Mouse (Mus musculus) frontal cortex, postnatal 36 days (tissue): Measurements from ENCODE around the gene Eid2.
"Not testable (repeated sequence)": the region's sequence is repeated elsewhere in the genome, so short reads cannot be mapped to it uniquely, and the experiment has no call there.

Source experiments
- DNase-seq, 2 experiments: peaks; one replicate each; pipeline ENCODE4 v3.0.0; 2022; ENCODE audit warnings: low spot score in 2 of 2

Gene Eid2

GRCm38 (mm10) chr7:28267129-28268041 lies at the start of gene Eid2:
Gene Eid2, plus strand, starts transcription at chr7:28267881.
- peak; percentile 92 to 94 for DNase-seq

DNA sequence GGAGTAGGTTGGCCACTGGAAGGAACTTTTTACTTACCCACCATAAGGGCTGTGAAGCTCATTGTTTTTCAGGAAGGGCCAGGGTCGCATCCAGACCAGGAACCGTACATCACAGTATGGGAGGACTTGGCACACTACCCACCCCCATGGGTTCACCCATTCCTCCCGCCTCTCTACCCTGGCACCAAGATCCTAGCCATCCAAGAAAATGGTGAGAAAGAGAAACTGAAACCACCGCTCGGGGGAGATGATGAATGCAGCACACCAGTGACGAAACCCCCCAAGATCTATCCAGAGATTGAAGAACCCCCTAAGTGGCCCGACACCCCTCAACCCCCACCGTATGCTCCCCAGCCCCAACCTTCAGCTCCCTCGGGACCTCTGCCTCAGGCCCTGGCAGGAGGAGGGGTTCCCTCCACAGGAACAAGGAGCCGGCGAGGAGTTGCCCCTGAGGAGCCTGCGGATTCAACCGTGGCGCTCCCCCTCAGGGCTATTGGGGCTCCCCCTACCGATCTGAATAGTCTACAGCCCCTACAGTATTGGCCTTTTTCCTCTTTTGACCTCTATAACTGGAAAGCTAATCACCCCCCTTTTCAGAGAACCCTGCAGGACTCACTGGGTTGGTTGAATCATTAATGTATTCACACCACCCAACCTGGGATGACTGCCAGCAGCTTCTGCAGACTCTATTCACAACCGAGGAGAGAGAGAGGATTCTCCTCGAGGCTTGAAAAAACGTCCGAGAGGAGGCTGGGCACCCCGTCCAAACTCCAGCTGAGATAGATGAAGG lies 48.5 kb upstream of the Eid2 start:
- DNase-seq = peak; percentile 51 to 66

GRCm38 (mm10) chr7:28226836-28227235 lies 40.8 kb upstream of the Eid2 start:
- DNase-seq = not testable (repeated sequence)

- not testable (repeated sequence) for DNase-seq
Measured at GRCm38 (mm10) chr7:28227421-28227820, 40.3 kb upstream of the Eid2 start.

GRCm38 (mm10) chr7:28243943-28244342 lies 23.7 kb upstream of the Eid2 start:
- not testable (repeated sequence) for DNase-seq

DNA sequence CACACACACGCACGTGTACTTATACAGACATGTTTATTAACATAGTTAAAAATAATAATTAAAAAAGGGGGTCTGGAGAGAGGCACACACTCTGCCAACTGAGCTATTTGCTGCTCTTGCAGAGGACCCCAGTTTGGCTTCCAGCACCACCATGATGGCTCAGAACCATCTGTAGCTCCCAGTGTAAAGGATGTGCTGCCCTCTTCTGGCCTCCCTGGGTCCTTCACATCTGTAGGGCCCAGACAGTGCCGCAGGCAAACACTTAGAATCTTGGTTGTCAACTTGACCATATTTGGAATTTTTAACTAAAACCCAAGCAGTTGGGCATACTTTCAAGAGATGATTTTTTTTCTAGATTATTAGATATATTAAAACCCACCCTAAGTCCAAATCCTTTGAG lies 18.7 kb upstream of the Eid2 start:
- no peak for DNase-seq

GRCm38 (mm10) chr7:28251976-28252375 lies 15.7 kb upstream of the Eid2 start:
- DNase-seq = no peak

DNA sequence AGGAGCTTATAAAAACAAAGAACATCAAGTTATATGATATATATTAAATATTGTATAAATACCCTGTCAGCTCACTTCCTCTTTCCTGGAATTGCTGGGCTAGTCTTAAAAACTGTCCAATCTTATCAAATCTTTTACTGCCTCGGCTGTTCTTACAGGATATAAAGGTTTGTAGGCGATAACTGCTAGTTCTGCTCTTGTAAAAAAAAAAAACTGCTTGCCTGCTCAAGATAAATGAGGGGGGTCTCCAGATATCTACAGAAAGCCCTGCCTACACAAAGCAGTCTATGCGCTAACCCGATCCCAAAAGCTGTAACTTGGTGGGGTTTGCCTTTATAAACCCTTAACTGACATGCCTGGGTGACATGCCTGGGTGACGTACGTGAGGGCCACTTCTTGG lies 13.1 kb upstream of the Eid2 start:
- DNase-seq = no peak

DNA sequence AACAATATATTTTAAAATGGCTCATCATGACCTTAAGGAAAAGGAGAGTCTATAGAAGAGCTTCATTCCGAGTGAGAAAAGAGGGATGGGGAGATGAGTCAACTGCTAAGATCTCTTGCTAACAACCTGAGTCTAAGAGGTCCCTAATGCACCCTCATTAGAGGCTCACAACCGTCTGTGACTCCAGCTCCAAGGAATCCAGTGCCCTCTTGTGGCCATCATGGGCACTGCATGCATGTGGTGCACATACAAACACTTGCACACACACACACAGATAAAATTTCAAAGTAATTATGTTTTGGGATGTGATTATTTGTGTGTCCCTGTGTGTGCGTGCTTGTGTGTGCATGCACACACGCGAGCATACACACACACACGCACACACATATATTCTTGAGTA lies 12.2 kb upstream of the Eid2 start:
- DNase-seq = no peak

- DNase-seq = no peak
Measured at GRCm38 (mm10) chr7:28262861-28263260, 4.8 kb upstream of the Eid2 start.

GRCm38 (mm10) chr7:28263786-28264185 lies 3.9 kb upstream of the Eid2 start:
- DNase-seq = no peak

GRCm38 (mm10) chr7:28265391-28265790 lies 2.3 kb upstream of the Eid2 start:
- no peak for DNase-seq

DNA sequence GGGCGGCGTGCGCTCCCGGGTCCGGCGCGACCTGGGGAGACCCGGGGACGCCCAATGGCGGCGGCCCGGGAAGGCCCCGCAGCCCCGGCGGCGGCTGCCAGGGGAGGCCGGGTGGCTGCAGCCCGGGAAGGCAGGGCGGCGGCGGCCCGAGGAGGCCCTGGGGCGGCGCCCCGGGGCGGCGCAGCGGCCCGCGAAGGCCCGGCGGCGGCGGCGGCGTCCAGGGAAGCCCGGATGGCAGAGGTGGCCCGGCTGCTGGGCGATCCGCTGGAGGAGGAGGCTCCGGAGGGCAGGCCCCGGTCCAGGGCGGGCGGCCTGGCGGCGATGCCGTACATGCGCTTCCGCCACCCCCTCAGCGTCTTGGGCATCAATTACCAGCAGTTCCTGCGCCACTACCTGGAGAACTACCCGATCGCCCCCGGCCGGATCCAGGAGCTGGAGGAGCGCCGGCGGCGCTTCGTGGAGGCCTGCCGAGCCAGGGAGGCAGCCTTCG lies 406 bp downstream of the Eid2 start:
- DNase-seq = peak; percentile 57 to 63

GRCm38 (mm10) chr7:28268576-28268975 lies 895 bp downstream of the Eid2 start:
- no peak for DNase-seq

DNA sequence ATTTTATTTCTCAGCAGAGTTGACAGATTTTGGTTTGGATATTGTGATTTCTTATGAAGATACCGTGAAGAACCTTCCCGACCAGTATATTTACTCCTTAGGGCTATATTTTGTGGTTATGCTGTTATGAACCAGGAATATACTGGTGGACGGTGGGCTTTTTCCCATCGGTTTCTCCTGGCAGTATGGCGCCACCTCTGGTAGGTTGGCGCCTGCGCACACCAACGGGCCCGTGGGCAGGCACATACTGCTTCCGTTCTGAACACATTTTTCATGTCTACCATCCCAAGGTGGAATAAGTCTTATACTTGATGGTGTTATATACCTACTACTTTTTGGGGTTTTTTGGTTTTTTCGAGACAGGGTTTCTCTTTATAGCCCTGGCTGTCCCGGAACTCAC lies 1.7 kb downstream of the Eid2 start:
- no peak for DNase-seq

- DNase-seq = no peak
Measured at GRCm38 (mm10) chr7:28271761-28272160, 4.1 kb downstream of the Eid2 start.

GRCm38 (mm10) chr7:28277237-28277614 lies 9.5 kb downstream of the Eid2 start:
- no peak for DNase-seq

GRCm38 (mm10) chr7:28277615-28278278 lies 10.1 kb downstream of the Eid2 start, which contains the start of gene Eid2b:
Gene Eid2b, plus strand, starts transcription at chr7:28277739.
- peak; percentile 96 to 97 for DNase-seq

- DNase-seq = no peak
Measured at GRCm38 (mm10) chr7:28278279-28278652, 10.6 kb downstream of the Eid2 start.

GRCm38 (mm10) chr7:28280630-28281029 lies 12.9 kb downstream of the Eid2 start:
- no peak for DNase-seq

- DNase-seq = no peak
Measured at GRCm38 (mm10) chr7:28290165-28290564, 22.5 kb downstream of the Eid2 start.
